Mouse (Mus musculus): Measurements from ENCODE around the gene Mlana. TPM values are rescaled to one million over a fixed set of nuclear protein-coding genes. Genes with fewer than 3 reads are reported as not detected.

Gene Mlana
- total RNA-seq, 2 experiments from 2014 or later = not detected

DNA sequence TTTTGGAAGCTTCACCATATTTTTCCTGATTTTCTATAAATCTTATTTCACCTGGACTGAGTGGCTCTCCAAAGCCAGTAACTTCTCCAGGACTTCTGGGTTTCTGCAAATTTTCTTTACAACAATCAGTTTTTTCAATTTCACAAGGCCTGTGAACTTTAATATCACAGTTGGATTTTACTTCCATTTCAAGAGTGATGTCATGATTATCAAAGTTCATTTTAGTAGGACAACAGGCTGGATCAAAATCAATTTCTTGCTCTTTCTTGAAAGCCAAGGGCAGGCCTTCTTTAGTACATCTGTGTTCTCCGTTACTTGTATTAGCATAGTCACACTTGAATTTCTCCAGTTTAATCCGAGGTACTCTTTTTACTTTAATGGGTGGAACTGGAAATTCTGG, 56.3 kb downstream of the Mlana start:
- no peak for DNase-seq

Other genes with a start within 250 kb of the Mlana start
- 10 to 100 TPM; 51.9 to 57.6 TPM for gene Ric1, start 175.5 kb upstream of the Mlana start, total RNA-seq (2021)
- gene Ermp1, start 49.4 kb upstream of the Mlana start, total RNA-seq (2021) = 10 to 100 TPM; 41.9 to 43.0 TPM
- gene 9930021J03Rik, start 108.2 kb downstream of the Mlana start, total RNA-seq (2021) = 10 to 100 TPM; 16.7 to 18.8 TPM
- 10 to 100 TPM; 15.1 to 15.4 TPM for gene Ranbp6, start 115.2 kb downstream of the Mlana start, total RNA-seq (2021)
- 10 to 100 TPM; 14.5 to 15.9 TPM for gene Il33, start 227.3 kb downstream of the Mlana start, total RNA-seq (2021)